Mouse (Mus musculus) spleen, adult 2 months (tissue): ENCODE measurements around the gene Zfp1. TPM values are rescaled to one million over a fixed set of nuclear protein-coding genes. Genes with fewer than 3 reads are reported as not detected.
A peak's percentile ranks its signal among the peaks of the same experiment; 100 is the strongest.

ENCODE experiments used
- DNase-seq, 2 experiments: peaks; one replicate each; pipeline versions ENCODE4 v3.0.0 to v3.0.0-alpha.2; 2012 to 2021; ENCODE audit warnings: low spot score in 2 of 2, low read depth in 1 of 2
- H3K27ac ChIP-seq: fragments of 200-500 bp; 2 replicates; pipeline ENCODE4 v1.5.1; 2012; ENCODE audit warnings: low read length, inconsistent platforms; ENCODE audit not compliant: insufficient read depth
- H3K27me3 ChIP-seq: fragments of 200-500 bp; 2 replicates; pipeline ENCODE4 v1.6.1; 2012; ENCODE audit warnings: mild to moderate bottlenecking, moderate library complexity, low read length, inconsistent platforms; ENCODE audit not compliant: control insufficient read depth, insufficient read depth
- H3K36me3 ChIP-seq: fragments of 200-500 bp; 2 replicates; pipeline ENCODE4 v1.6.1; 2012; ENCODE audit warnings: mild to moderate bottlenecking, low read length, inconsistent platforms; ENCODE audit not compliant: control insufficient read depth, insufficient read depth
- H3K4me1 ChIP-seq: fragments of 200-500 bp; 2 replicates; pipeline ENCODE4 v1.6.1; 2011; ENCODE audit warnings: inconsistent platforms; ENCODE audit not compliant: control insufficient read depth, insufficient read depth, insufficient read length
- H3K4me3 ChIP-seq: fragments of 200-500 bp; 2 replicates; pipeline ENCODE4 v1.5.1; 2011; ENCODE audit warnings: mild to moderate bottlenecking, inconsistent platforms; ENCODE audit not compliant: insufficient read depth, insufficient read length; ENCODE audit errors: extremely low read depth
- CTCF ChIP-seq: fragments of 200-500 bp; IDR thresholded peaks from 2 replicates; pipeline ENCODE4 v1.5.1; 2011; ENCODE audit warnings: mild to moderate bottlenecking, inconsistent platforms; ENCODE audit not compliant: insufficient read depth, insufficient read length, insufficient replicate concordance; ENCODE audit errors: extremely low read depth
- POLR2A ChIP-seq: fragments of 200-500 bp; IDR thresholded peaks from 2 replicates; pipeline ENCODE4 v1.6.1; 2011; ENCODE audit warnings: low read depth, low read length, inconsistent platforms
- WGBS: fragments of 180-500 bp; shearing (Covaris S2); methylation state at CpG from one replicate; pipeline ENCODE4 v1.1.7; 2018; 5-methylcytosine and 5-hydroxymethylcytosine counted together
- polyA plus RNA-seq: library from polyadenylated mRNA; depleted of rRNA; stranded (reverse); fragments of >200 nt; gene quantifications from 2 replicates; pipeline ENCODE4 v1.2.3, GENCODE M21; 2012

Gene Zfp1
- polyA plus RNA-seq, 1 experiment, result 4.9 TPM

DNA sequence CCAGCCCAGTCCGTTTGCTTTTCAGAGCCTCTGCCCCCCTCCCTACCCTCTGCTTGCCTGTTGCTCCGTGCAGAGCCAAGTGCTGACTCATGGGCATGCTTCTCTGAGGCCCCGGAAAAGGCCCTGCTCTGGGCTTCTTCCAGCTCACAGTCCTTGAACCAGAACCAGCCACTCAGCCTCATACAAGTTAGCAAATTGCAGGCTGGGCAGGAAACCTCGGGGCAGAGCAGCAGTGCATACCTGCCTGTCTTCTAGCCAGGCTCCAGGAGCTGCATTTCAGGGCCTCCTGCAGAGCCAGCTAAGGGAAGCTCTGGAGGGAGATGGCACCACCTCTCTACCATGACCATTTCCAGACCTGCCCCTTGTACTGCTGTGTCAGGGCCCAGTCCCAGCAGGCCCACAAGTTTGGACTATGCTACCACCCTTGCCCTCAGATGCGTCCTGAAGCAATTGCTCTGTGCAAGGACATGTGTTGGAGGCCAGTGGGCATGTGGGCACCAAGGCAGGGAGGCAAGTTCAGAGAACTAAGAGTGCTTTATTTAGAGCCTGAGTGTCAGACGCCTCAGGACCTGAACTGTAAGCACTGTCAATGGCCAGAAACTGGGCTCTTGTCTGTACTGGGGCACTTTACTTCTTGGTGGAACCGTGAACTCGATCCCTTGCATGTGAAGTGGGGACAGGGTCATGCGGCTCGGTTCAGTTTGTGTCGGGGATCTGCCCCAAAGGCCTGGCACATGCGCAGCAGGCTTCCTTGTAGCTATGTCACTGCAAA, 18.9 kb upstream of the Zfp1 start:
- Histone ChIP-seq H3K4me1 (no peaks in the 10 kb centered on the region), H3K27ac (no peak overlapping the region)
- 58% methylated on average over 12 of the region's 12 CpGs for WGBS

DNA sequence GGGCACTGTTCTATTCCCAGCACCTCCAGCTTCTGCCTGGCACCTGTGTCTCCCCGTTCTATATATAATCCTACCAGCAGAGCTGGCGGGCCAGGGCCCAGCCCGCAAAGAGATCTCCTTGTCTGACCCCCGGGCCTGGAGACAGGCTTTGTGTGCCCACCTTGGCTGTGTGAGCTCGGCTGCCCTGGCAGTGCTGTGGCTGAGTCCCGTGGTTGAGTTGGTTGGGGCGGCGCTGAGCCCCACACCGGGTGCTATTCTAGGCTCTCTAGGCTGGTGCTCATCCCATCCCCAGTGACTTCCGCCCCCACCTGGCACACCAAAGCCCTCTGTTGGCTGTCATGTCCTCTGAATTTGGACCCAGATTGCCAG, 18.4 kb upstream of the Zfp1 start:
- H3K4me1 ChIP-seq, result no peaks in the 10 kb centered on the region
- H3K27me3 ChIP-seq, result no peaks in the 10 kb centered on the region
- no peaks in the 10 kb centered on the region for H3K36me3 ChIP-seq
- no peak overlapping the region for H3K4me3 ChIP-seq
- 53% methylated on average over 10 of the region's 10 CpGs for WGBS
- no peak for TF ChIP-seq POLR2A
- TF ChIP-seq CTCF, result no peak
- no peak overlapping the region for H3K27ac ChIP-seq
- no peak for DNase-seq

More for the DNA sequence above, 18.9 kb upstream of the Zfp1 start:
- Histone ChIP-seq H3K4me3 (no peak overlapping the region), H3K27me3 (no peaks in the 10 kb centered on the region), H3K36me3 (no peaks in the 10 kb centered on the region)
- no peak for TF ChIP-seq CTCF
- no peak for TF ChIP-seq POLR2A
- DNase-seq, result no peak

DNA sequence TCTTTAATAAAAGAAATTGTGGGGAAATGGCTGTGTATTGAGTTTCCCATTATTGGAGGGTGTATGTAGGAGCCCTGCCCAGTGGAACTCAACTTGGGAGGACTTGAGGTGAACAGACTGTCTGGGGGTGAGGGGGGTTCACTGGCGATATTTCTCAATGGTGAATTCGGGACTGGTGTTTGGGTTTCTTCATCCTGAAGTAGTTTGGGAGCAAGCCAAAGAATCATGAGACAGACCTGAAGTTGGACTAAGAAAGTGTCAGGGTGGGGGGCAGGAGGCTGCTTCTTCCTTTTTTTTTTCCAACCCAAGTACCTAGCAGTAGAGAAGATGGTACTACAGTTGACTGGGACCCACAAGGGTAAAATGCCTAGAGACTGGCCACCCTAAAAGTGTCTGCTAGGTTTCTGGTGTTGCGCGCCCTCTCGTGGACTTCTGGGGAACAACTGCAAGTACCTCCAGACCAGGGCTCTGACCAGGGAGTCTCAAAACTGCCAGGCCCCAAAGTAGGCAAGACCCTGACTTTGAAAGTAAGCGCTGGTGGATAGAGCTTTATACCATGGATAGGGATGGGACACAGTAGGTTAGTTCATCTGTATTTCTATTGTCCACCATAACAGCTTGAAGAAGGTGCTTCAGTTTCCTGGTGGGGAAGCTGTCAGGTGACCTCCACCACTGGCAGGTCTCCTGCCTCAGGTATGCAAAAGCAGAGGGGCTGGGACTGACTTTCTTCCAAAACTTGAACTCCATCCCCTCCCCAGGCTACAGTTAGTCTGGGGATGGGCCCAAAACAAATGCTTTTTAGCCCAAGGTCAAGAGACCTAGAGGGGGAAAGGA, 17.3 kb upstream of the Zfp1 start:
- TF ChIP-seq POLR2A, result no peak
- peak; percentile 91 for TF ChIP-seq CTCF
- DNase-seq, result peak; percentile 43 to 68
- Histone ChIP-seq H3K27me3 (no peaks in the 10 kb centered on the region), H3K36me3 (no peaks in the 10 kb centered on the region), H3K4me3 (no peak overlapping the region), H3K4me1 (no peaks in the 10 kb centered on the region), H3K27ac (no peak overlapping the region)
- 35% methylated on average over 6 of the region's 6 CpGs for WGBS

DNA sequence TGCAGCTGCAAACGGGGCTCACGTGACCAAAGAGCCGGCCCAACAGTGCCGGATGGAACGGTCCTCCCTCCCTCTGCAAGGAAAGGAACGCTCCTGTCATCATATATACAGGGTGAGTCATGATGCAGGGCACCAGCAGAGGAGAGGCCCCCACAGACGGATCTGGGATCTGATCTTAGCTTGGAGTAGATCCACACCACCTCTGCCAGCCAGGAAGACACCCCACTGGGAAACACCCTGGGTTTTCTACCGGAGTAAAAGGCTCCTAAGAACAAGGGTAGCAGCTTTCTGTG, 16.7 kb upstream of the Zfp1 start:
- no peak overlapping the region for H3K27ac ChIP-seq
- no peaks in the 10 kb centered on the region for H3K27me3 ChIP-seq
- 76% methylated on average over 8 of the region's 8 CpGs for WGBS
- no peak overlapping the region for H3K4me3 ChIP-seq
- DNase-seq, result no peak
- TF ChIP-seq POLR2A, result no peak
- no peak for TF ChIP-seq CTCF
- no peaks in the 10 kb centered on the region for H3K36me3 ChIP-seq
- no peaks in the 10 kb centered on the region for H3K4me1 ChIP-seq

DNA sequence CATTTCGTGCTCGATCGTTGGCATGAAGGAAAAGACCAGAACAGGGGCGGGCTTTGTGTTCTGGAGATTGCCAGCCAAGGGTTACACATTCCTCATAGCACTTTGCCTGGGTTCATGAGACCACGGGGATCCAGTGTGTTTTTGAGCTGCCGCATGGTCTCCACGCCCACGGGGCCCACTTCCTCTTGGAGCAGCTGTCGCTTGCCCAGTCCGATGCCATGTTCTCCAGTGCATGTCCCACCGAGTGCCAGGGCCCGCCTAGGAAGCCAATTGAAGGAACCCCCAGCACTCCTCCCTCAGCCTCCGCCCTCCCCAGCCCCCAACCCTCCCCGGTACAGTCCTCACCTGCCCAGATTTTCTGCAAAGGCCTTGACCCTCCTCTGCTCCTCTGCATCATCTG, 16.3 kb upstream of the Zfp1 start:
- Histone ChIP-seq H3K27me3 (no peaks in the 10 kb centered on the region), H3K4me1 (no peaks in the 10 kb centered on the region), H3K4me3 (no peak overlapping the region), H3K27ac (no peak overlapping the region), H3K36me3 (no peaks in the 10 kb centered on the region)
- no peak for DNase-seq
- TF ChIP-seq CTCF (no peak), POLR2A (no peak)
- WGBS, result 75% methylated on average over 14 of the region's 14 CpGs

DNA sequence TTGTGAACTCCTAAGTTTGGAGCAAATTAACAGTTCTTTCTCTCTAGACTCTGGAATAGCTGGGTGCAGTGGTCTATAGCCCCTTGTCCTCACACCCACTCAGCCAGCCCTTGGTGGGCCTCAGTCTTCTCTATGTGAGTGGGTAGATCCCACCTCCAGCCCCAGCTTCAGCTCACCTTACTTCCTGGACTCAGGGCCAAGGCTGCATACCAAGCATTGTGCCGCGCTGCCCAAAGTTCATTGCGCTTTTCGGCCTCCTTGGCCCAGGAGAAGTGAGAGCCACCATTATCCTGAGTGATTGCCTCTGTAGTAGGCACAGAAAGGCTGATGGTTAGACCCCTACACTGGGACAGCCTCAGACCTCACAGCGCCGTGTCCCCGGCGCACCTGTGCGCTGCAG, 15.3 kb upstream of the Zfp1 start:
- Histone ChIP-seq H3K4me1 (no peaks in the 10 kb centered on the region), H3K27me3 (no peaks in the 10 kb centered on the region), H3K36me3 (no peaks in the 10 kb centered on the region), H3K27ac (no peak overlapping the region), H3K4me3 (no peak overlapping the region)
- WGBS, result 90% methylated on average over 9 of the region's 9 CpGs
- no peak for TF ChIP-seq POLR2A
- DNase-seq, result no peak

DNA sequence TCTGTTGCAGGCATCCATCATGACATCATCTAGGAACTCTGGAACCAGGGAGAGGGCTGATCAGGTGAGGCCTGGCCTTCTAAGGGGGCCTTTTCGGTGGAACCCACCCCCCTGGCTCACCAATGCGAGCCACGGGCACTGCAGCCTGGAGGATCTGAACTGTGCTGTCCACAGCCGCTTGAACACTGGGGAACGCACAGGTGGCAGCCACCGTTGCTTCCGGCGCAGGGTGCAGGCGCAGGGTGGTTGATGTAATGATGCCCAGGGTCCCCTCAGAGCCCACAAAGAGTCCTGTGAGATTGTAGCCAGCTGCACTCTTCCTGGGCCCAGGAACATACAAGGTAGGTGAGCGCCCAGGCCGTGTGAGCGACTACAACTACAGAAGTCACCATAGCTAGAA, 14.8 kb upstream of the Zfp1 start:
- Histone ChIP-seq H3K27ac (no peak overlapping the region), H3K27me3 (no peaks in the 10 kb centered on the region), H3K4me3 (no peak overlapping the region), H3K36me3 (no peaks in the 10 kb centered on the region), H3K4me1 (no peaks in the 10 kb centered on the region)
- TF ChIP-seq POLR2A, result no peak
- TF ChIP-seq CTCF, result no peak
- 79% methylated on average over 12 of the region's 12 CpGs for WGBS
- no peak for DNase-seq
